Mouse (Mus musculus): ENCODE measurements around the gene Apol6. TPM values are rescaled to one million over a fixed set of nuclear protein-coding genes. Genes with fewer than 3 reads are reported as not detected.

The Apol6 gene
- polyA plus RNA-seq, 1 experiment from 2014 or later, result 0.84 TPM

Other genes with a start within 250 kb of the Apol6 start
- 20.1 and 21.6 TPM in 2 replicates for gene Zfp251, start 173.3 kb upstream of the Apol6 start, polyA plus RNA-seq (2014; fragmentation: Nextera tagmentation; extraction: Ambion mirVana)
- 11.6 and 11.8 TPM in 2 replicates for gene Zfp7, start 165.5 kb upstream of the Apol6 start, polyA plus RNA-seq (2014; fragmentation: Nextera tagmentation; extraction: Ambion mirVana)
- 0.38 TPM in 1 of 2 replicates, not detected in the other for gene Gm49527, start 165.4 kb upstream of the Apol6 start, polyA plus RNA-seq (2014; fragmentation: Nextera tagmentation; extraction: Ambion mirVana)
- 13.7 and 15.5 TPM in 2 replicates for gene Zfp647, start 119.3 kb upstream of the Apol6 start, polyA plus RNA-seq (2014; fragmentation: Nextera tagmentation; extraction: Ambion mirVana)
- gene 1110038F14Rik, start 96.2 kb upstream of the Apol6 start, polyA plus RNA-seq (2014; fragmentation: Nextera tagmentation; extraction: Ambion mirVana), result 64.2 and 72.7 TPM in 2 replicates
- gene Mb, start 5.9 kb downstream of the Apol6 start, polyA plus RNA-seq (2014; fragmentation: Nextera tagmentation; extraction: Ambion mirVana), result 0.35 and 0.65 TPM in 2 replicates